Mouse (Mus musculus) lung, embryonic 14.5 days (tissue): ENCODE results near the gene Ccdc96. TPM values are rescaled to one million over a fixed set of nuclear protein-coding genes. Genes with fewer than 3 reads are reported as not detected.

Source experiments
- ATAC-seq: fragments of 200-750 bp; cut with Nextera tagmentation; 2 replicates; pipeline ENCODE4 v1.8.0; 2017; ENCODE audit warnings: mild to moderate bottlenecking, moderate TSS enrichment, moderate library complexity; ENCODE audit not compliant: insufficient read depth
- DNase-seq: peaks from one replicate; pipeline ENCODE4 v3.0.0-alpha.2; 2015
- H3K27ac ChIP-seq: fragments of 300-500 bp; sonication (generic); 2 replicates; pipeline ENCODE4 v1.5.1; 2014; ENCODE audit warnings: low read depth, mild to moderate bottlenecking, moderate library complexity
- H3K27me3 ChIP-seq: fragments of 300-500 bp; sonication (generic); 2 replicates; pipeline ENCODE4 v1.6.1; 2014; ENCODE audit warnings: low read length, control low read depth; ENCODE audit not compliant: insufficient read depth
- H3K36me3 ChIP-seq: fragments of 300-500 bp; sonication (generic); 2 replicates; pipeline ENCODE4 v1.6.1; 2014; ENCODE audit warnings: control low read depth; ENCODE audit not compliant: insufficient read depth
- H3K4me1 ChIP-seq: fragments of 300-500 bp; sonication (generic); 2 replicates; pipeline ENCODE4 v1.6.1; 2014; ENCODE audit warnings: antibody characterized with exemption, control low read depth; ENCODE audit not compliant: insufficient read depth
- H3K4me2 ChIP-seq: fragments of 300-500 bp; sonication (generic); 2 replicates; pipeline ENCODE4 v1.6.1; 2014; ENCODE audit warnings: mild to moderate bottlenecking
- H3K4me3 ChIP-seq: fragments of 300-500 bp; sonication (generic); 2 replicates; pipeline ENCODE4 v1.5.1; 2014; ENCODE audit warnings: low read depth, low read length
- H3K9ac ChIP-seq: fragments of 300-500 bp; sonication (generic); 2 replicates; pipeline ENCODE4 v1.6.1; 2014
- H3K9me3 ChIP-seq: fragments of 300-500 bp; sonication (generic); 2 replicates; pipeline ENCODE4 v1.6.1; 2016; ENCODE audit warnings: low read depth, low read length, control low read depth
- CTCF ChIP-seq: IDR thresholded peaks from 2 replicates; pipeline ENCODE4 v1.5.1; 2016; ENCODE audit warnings: antibody characterized with exemption, low read depth
- WGBS: fragments of 180-500 bp; shearing (Covaris S2); extraction: QIAGEN DNeasy Blood & Tissue Kit; methylation state at CpG from one replicate; pipeline ENCODE4 v1.1.7; 2014; 5-methylcytosine and 5-hydroxymethylcytosine counted together
- polyA plus RNA-seq: library from polyadenylated mRNA; unstranded; fragments of >200 nt; fragmentation: Nextera tagmentation; extraction: Ambion mirVana; gene quantifications from 2 replicates; pipeline ENCODE4 v1.2.1, GENCODE M21; 2014

Ccdc96 gene
- polyA plus RNA-seq, 1 experiment from 2014 or later: 0.28 TPM

GRCm38 (mm10) chr5:36461231-36461630, 23.2 kb upstream of the Ccdc96 start:
- H3K9ac ChIP-seq: no peak overlapping the region
- H3K36me3 ChIP-seq: no peaks in the 10 kb centered on the region
- no peak overlapping the region for H3K4me2 ChIP-seq
- ATAC-seq (no peak), DNase-seq (no peak)
- peaks cover 6% of the 10 kb centered on the region; the same call in 1 of the 2 replicates for H3K4me1 ChIP-seq
- H3K9me3 ChIP-seq: no peaks in the 10 kb centered on the region
- no peak overlapping the region for H3K27ac ChIP-seq
- no peak overlapping the region for H3K4me3 ChIP-seq
- TF ChIP-seq CTCF: no peak
- peaks cover 4% of the 10 kb centered on the region; the same call in 1 of the 2 replicates for H3K27me3 ChIP-seq
- WGBS: 60% methylated on average over 2 of the region's 2 CpGs

GRCm38 (mm10) chr5:36462810-36463209, 21.6 kb upstream of the Ccdc96 start:
- TF ChIP-seq CTCF: peak; percentile 89
- Histone ChIP-seq H3K9ac (no peak overlapping the region), H3K27ac (no peak overlapping the region), H3K9me3 (no peaks in the 10 kb centered on the region), H3K4me2 (no peak overlapping the region), H3K36me3 (no peaks in the 10 kb centered on the region), H3K27me3 (no peaks in the 10 kb centered on the region), H3K4me1 (peaks cover 6% of the 10 kb centered on the region; the same call in 1 of the 2 replicates), H3K4me3 (no peak overlapping the region)
- 13% methylated on average over 7 of the region's 7 CpGs for WGBS
- DNase-seq: peak; percentile 88
- no peak for ATAC-seq

- Histone ChIP-seq H3K36me3 (no peaks in the 10 kb centered on the region), H3K4me3 (no peak overlapping the region), H3K27me3 (no peaks in the 10 kb centered on the region), H3K9ac (no peak overlapping the region), H3K27ac (no peak overlapping the region), H3K4me1 (peaks cover 6% of the 10 kb centered on the region; the same call in 1 of the 2 replicates), H3K4me2 (no peak overlapping the region), H3K9me3 (no peaks in the 10 kb centered on the region)
- no peak for ATAC-seq
- TF ChIP-seq CTCF: no peak
- DNase-seq: no peak
- WGBS: 58% methylated on average over 5 of the region's 5 CpGs
Measured at GRCm38 (mm10) chr5:36463391-36463790, 21.0 kb upstream of the Ccdc96 start.

DNA sequence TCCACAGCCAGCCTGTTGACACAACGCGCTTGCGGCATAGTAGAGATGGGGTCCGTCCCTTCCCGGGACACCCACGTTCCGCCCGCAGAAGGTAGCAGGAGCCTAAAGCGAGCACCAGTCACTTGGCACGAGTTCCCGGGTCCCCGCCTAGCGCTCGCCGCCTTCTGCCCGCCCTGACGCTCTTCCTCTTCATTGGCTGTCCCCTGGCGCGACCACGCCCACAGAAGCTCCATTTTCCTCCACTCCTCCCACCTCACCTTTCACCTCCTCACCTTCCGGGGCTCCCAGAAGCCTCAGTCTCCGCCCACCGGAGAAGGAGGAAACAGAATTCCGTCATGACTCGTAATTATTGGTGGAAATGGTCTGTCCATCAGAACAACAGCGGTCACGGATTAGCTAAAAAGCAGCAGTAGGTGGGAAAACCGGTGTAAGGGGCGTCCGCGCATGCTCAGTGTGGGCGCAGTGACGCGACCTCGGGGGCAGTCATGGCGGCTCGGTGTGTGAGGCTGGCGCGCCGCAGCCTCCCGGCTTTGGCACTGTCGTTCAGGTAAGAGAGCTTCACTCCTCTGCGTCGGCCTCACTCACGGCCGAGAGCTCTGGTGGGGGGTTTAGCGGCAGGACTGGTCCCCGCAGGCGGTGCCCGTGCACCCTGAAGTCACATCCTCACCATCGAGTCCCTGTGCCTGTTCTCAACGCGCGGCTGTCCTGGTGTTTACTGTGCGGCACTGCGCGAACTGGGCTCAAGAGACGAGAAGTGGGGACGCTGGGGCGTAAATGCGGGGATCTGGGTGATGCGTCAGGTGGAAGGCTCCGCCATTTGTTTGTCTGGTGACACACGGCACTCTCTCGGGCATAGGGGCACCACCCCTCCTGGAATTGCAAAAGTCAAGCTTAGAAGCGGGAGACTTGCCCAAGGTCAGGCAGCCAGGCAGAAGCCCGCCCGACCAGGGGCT, 19.4 kb upstream of the Ccdc96 start, which contains the start of gene Grpel1:
Grpel1 (plus strand) TSS at position 290 of the 953 bp plus-strand sequence.
- no peaks in the 10 kb centered on the region for H3K9me3 ChIP-seq
- peaks cover 6% of the 10 kb centered on the region; the same call in 1 of the 2 replicates for H3K4me1 ChIP-seq
- under 1% methylated on average over 68 of the region's 68 CpGs for WGBS
- peak; percentile 100 for DNase-seq
- H3K9ac ChIP-seq: peak within 1 kb of the TSS; percentile 86
- peak within 1 kb of the TSS; percentile 54; the same call in 1 of the 2 replicates for H3K27ac ChIP-seq
- peak within 1 kb of the TSS; percentile 98 for H3K4me2 ChIP-seq
- H3K27me3 ChIP-seq: no peaks in the 10 kb centered on the region
- peak; percentile 96 for ATAC-seq
- H3K4me3 ChIP-seq: peak within 1 kb of the TSS; percentile 97
- no peak for TF ChIP-seq CTCF
- peaks cover 13% of the 10 kb centered on the region for H3K36me3 ChIP-seq

DNA sequence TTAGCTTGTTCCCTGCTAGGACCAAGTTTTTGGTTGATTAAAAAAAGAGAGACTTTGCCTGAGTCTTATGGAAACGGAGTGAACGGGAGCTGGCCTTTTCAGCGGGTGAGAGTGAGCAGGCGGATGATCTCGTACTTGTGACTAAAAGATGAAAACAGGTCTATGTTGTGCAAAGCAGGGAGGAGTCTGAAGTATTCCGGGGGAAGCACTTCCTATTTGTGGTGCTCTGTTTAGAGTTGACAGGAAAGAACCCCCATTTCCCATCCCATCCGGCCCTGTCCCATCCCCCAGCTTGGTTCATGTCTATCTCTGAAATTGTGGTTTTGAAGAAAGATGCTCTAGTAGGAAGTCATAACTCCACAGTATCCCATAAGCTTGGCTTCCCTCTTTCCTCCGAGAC, 18.5 kb upstream of the Ccdc96 start:
- DNase-seq (peak; percentile 13), ATAC-seq (no peak)
- Histone ChIP-seq H3K9ac (peak overlapping the region; percentile 86), H3K4me1 (peaks cover 6% of the 10 kb centered on the region; the same call in 1 of the 2 replicates), H3K36me3 (peaks cover 22% of the 10 kb centered on the region), H3K4me2 (peak overlapping the region; percentile 98), H3K27ac (0 out of 2 replicates have a peak overlapping the region, but pooled peaks have one; percentile 54), H3K4me3 (peak overlapping the region; percentile 97), H3K27me3 (no peaks in the 10 kb centered on the region), H3K9me3 (no peaks in the 10 kb centered on the region)
- TF ChIP-seq CTCF: no peak
- WGBS: 23% methylated on average over 8 of the region's 8 CpGs

DNA sequence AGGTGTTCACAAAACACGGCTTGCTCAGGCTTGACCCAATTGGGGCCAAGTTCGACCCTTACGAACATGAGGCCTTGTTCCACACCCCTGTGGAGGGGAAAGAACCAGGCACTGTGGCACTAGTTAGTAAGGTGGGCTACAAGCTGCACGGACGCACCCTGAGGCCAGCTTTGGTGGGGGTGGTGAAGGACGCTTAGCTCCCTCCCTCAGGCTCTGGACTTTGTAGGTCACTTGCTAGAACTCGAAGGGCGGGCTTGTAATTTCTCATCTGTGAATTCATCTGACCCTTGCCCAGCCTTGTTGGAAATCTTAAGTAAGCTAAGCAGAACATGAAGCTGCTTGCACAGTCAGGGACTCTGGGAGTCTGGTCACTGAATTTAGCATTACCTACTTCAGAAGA, 13.2 kb upstream of the Ccdc96 start:
- DNase-seq (no peak), ATAC-seq (no peak)
- peaks cover 66% of the 10 kb centered on the region for H3K36me3 ChIP-seq
- H3K9ac ChIP-seq: no peak overlapping the region
- H3K27me3 ChIP-seq: no peaks in the 10 kb centered on the region
- WGBS: 93% methylated on average over 8 of the region's 8 CpGs
- no peaks in the 10 kb centered on the region for H3K9me3 ChIP-seq
- no peak overlapping the region for H3K27ac ChIP-seq
- H3K4me2 ChIP-seq: no peak overlapping the region
- no peaks in the 10 kb centered on the region for H3K4me1 ChIP-seq
- TF ChIP-seq CTCF: no peak
- no peak overlapping the region for H3K4me3 ChIP-seq

- H3K4me2 ChIP-seq: no peak overlapping the region
- no peak for DNase-seq
- H3K9ac ChIP-seq: no peak overlapping the region
- H3K27me3 ChIP-seq: no peaks in the 10 kb centered on the region
- H3K4me3 ChIP-seq: no peak overlapping the region
- ATAC-seq: no peak
- H3K9me3 ChIP-seq: no peaks in the 10 kb centered on the region
- peaks cover 71% of the 10 kb centered on the region for H3K36me3 ChIP-seq
- no peaks in the 10 kb centered on the region for H3K4me1 ChIP-seq
- WGBS: 81% methylated on average over 4 of the region's 4 CpGs
- no peak overlapping the region for H3K27ac ChIP-seq
- no peak for TF ChIP-seq CTCF
Measured at GRCm38 (mm10) chr5:36472876-36473655, 11.3 kb upstream of the Ccdc96 start.
